Mouse (Mus musculus) forelimb bud, embryonic 11.5 days (tissue): ENCODE data around the gene Pqbp1.

Experiments used
- DNase-seq: peaks from one replicate; pipeline ENCODE4 v3.0.0-alpha.2; 2012; ENCODE audit warnings: low read depth, low spot score

Pqbp1 gene

GRCm38 (mm10) chrX:7878495-7878894 is 20.6 kb downstream of the Pqbp1 start:
- DNase-seq = no peak

- peak; percentile 77 for DNase-seq
Observed at GRCm38 (mm10) chrX:7878007-7878419, 21.1 kb downstream of the Pqbp1 start, which contains the start of gene Pim2. Pim2 (plus strand) TSS chrX:7878262.

- DNase-seq = no peak
Observed at GRCm38 (mm10) chrX:7869826-7870225, 29.2 kb downstream of the Pqbp1 start.

- no peak for DNase-seq
Observed at GRCm38 (mm10) chrX:7868506-7868905, 30.6 kb downstream of the Pqbp1 start.

- DNase-seq = no peak
Observed at GRCm38 (mm10) chrX:7867141-7867540, 31.9 kb downstream of the Pqbp1 start.

GRCm38 (mm10) chrX:7865786-7866185 is 33.3 kb downstream of the Pqbp1 start:
- no peak for DNase-seq

GRCm38 (mm10) chrX:7865343-7865742 is 33.7 kb downstream of the Pqbp1 start:
- no peak for DNase-seq

- no peak for DNase-seq
Observed at GRCm38 (mm10) chrX:7864551-7864950, 34.5 kb downstream of the Pqbp1 start.

GRCm38 (mm10) chrX:7863181-7863580 is 35.9 kb downstream of the Pqbp1 start:
- DNase-seq = no peak

GRCm38 (mm10) chrX:7859191-7859753 is 39.8 kb downstream of the Pqbp1 start:
- no peak for DNase-seq

GRCm38 (mm10) chrX:7854578-7854977 is 44.5 kb downstream of the Pqbp1 start:
- DNase-seq = no peak

GRCm38 (mm10) chrX:7847845-7848244 is 51.2 kb downstream of the Pqbp1 start:
- no peak for DNase-seq
